9 mouse cellular contexts compared by ENCODE assay signal in the genomic region with DNA sequence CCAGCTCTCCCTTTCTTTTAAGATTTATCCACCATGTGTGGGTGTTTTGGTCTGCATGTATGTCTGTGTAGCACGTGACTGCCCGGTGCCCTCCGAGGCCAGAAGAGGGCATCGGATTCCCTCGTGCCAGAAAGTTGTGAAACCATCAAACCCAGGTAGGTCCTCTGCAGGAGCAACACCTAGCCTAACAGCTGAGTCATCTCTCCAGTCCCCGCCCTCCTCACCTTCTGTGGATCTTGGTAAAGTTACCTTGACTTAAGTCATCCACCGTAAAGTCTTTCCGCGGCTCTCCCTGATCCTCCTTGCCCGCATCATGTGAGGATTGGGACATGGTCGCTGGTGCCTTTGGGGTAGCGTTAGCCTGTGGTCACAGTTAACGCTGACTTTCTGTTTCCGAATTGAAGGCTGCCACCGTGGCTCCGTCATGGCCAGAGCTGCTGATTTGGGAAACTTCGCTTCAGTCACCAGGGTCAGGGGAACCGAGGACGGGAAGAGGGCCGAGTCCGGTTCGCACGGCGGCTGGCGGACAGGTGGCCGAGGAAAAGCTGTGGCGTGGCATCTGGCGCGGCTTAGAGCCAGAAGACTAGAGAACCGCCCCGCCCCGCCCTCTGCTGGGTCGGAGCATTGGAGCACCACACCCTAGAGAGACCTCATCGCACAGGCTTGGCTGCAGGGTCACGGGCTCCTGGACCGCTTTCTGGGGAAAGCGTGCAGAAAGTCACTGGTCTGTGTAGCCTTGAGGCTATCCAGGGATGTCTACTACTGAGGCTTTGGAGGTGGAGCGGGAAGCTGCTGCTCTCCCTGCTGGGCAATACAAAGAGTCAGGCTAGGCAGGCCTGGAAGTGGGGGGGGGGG. TPM values are rescaled to one million over a fixed set of nuclear protein-coding genes. Genes with fewer than 3 reads are reported as not detected.
DNase-seq lines count a peak whose midpoint lies in the region; ATAC-seq lines count a peak whose summit lies in the region.
"Had no signal": no experiment of that assay in that cellular context is flagged by ENCODE, and none has a peak within 500 bp of the region (broad histone marks: within the 10 kb centered on the region; RNA-seq: fewer than 3 reads in every experiment).

No protein-coding gene starts in this region.

- H3K9ac ChIP-seq in midbrain, embryonic 14.5 days (replicated peaks; ENCODE audit: low read length) = 0 out of 2 replicates have a peak overlapping the region, but pooled peaks have one; percentile 7

- no peak for ATAC-seq in midbrain, embryonic 14.5 days (ENCODE audit: low FRiP score, low TSS enrichment)

- 5% methylated on average over 38 of the region's 38 CpGs for WGBS in heart, embryonic 10.5 days
- 4% methylated on average over 38 of the region's 38 CpGs for WGBS in midbrain, embryonic 14.5 days

- H3K36me3 ChIP-seq in heart, embryonic 10.5 days = no peaks in the 10 kb centered on the region
- no peaks in the 10 kb centered on the region for H3K36me3 ChIP-seq in midbrain, embryonic 14.5 days (ENCODE audit: control insufficient read depth, insufficient read depth, low read length)

- H3K27ac ChIP-seq in heart, embryonic 10.5 days = no peak overlapping the region
- no peak overlapping the region for H3K27ac ChIP-seq in midbrain, embryonic 14.5 days (replicated peaks; ENCODE audit: low read depth, low read length)

- H3K9me3 ChIP-seq in heart, embryonic 10.5 days = peaks cover 10% of the 10 kb centered on the region
- H3K9me3 ChIP-seq in midbrain, embryonic 14.5 days (ENCODE audit: control insufficient read depth, low read length) = peaks cover 7% of the 10 kb centered on the region; the same call in 1 of the 2 replicates

- peaks cover 6% of the 10 kb centered on the region for H3K4me1 ChIP-seq in heart, embryonic 10.5 days
- peaks cover 6% of the 10 kb centered on the region; the same call in 1 of the 2 replicates for H3K4me1 ChIP-seq in midbrain, embryonic 14.5 days (ENCODE audit: control insufficient read depth, insufficient read depth, low read length)

- peak overlapping the region; percentile 55 for H3K4me2 ChIP-seq in midbrain, embryonic 14.5 days (ENCODE audit: low read length)

- H3K4me3 ChIP-seq in heart, embryonic 10.5 days = peak overlapping the region; percentile 55
- peak overlapping the region; percentile 21 for H3K4me3 ChIP-seq in midbrain, embryonic 14.5 days (replicated peaks; ENCODE audit: low read depth, low read length)

- peaks cover 56% of the 10 kb centered on the region for H3K27me3 ChIP-seq in heart, embryonic 10.5 days (ENCODE audit: insufficient read depth, poor library complexity, severe bottlenecking)
- peaks cover 5% of the 10 kb centered on the region; the same call in 1 of the 2 replicates for H3K27me3 ChIP-seq in midbrain, embryonic 14.5 days (ENCODE audit: control insufficient read depth, insufficient read depth, low read length)

- DNase-seq in kidney, adult 18-20 months = peak; percentile 28
- no peak for DNase-seq in kidney, adult 11 months
- peak; percentile 54 to 67 for DNase-seq in cerebellum, postnatal 25 days
- DNase-seq in heart, embryonic 10.5 days (ENCODE audit: low spot score) = no peak
- DNase-seq in kidney, postnatal 4 days = peak; percentile 49 to 66
- peak; percentile 48 for DNase-seq in midbrain, embryonic 14.5 days
- DNase-seq in left cerebral cortex, postnatal 14 days (ENCODE audit: low spot score in 2 of 2) = no peak
- DNase-seq in left cerebral cortex, postnatal 10 days (ENCODE audit: extremely low spot score in 1 of 2, low spot score in 2 of 2) = no peak

- intact Hi-C loops in left cerebral cortex, postnatal 14 days (cut with DNase I) = no loop called here
- intact Hi-C loops in left cerebral cortex, postnatal 10 days (cut with DNase I) = no loop called here

RNA-seq across cellular contexts. Expression of gene Sgsm1, which starts 13.4 kb away (rescaled TPM):
- 6.5 and 6.7 TPM in 2 replicates for polyA plus RNA-seq in heart, embryonic 10.5 days (2016; fragmentation: Nextera tagmentation; extraction: Ambion mirVana)
- 15.2 and 15.6 TPM in 2 replicates for polyA plus RNA-seq in midbrain, embryonic 14.5 days (2014; fragmentation: Nextera tagmentation; extraction: Ambion mirVana)
- 100 to 1,000 TPM; 100 to 110 TPM for total RNA-seq in left cerebral cortex, postnatal 14 days (2021)
- 10 to 100 TPM; 83.2 to 87.1 TPM for total RNA-seq in left cerebral cortex, postnatal 10 days (2021)
- total RNA-seq: MEL had no signal

RNA-seq across cellular contexts. Expression of gene Aym1, which starts 33.1 kb away (rescaled TPM):
- polyA plus RNA-seq in heart, embryonic 10.5 days (2016; fragmentation: Nextera tagmentation; extraction: Ambion mirVana) = not detected in 2 replicates
- polyA plus RNA-seq in midbrain, embryonic 14.5 days (2014; fragmentation: Nextera tagmentation; extraction: Ambion mirVana) = not detected in 2 replicates
- not detected for total RNA-seq in left cerebral cortex, postnatal 14 days (2021)
- total RNA-seq in left cerebral cortex, postnatal 10 days (2021) = not detected
- total RNA-seq: MEL had no signal

Comparison
In these comparisons a context has a peak if more than half of its experiments do, and no peak if none do; other contexts are left out.
1. DNase-seq: peak in kidney, adult 18-20 months (single experiment), cerebellum, postnatal 25 days (2 of 2), kidney, postnatal 4 days (2 of 2) and midbrain, embryonic 14.5 days (single experiment); none in kidney, adult 11 months (single experiment), heart, embryonic 10.5 days (single experiment), left cerebral cortex, postnatal 14 days (0 of 2) and left cerebral cortex, postnatal 10 days (0 of 2).